Mouse (Mus musculus) lung, postnatal 25 days (tissue): ENCODE data around the gene Gcnt2.
A peak's percentile ranks its signal among the peaks of the same experiment; 100 is the strongest.
"Not testable (repeated sequence)": the region's sequence is repeated elsewhere in the genome, so short reads cannot be mapped to it uniquely, and the experiment has no call there.

Source experiments
- DNase-seq: peaks from one replicate; pipeline ENCODE4 v3.0.0; 2022; ENCODE audit warnings: low spot score

Gene Gcnt2

DNA sequence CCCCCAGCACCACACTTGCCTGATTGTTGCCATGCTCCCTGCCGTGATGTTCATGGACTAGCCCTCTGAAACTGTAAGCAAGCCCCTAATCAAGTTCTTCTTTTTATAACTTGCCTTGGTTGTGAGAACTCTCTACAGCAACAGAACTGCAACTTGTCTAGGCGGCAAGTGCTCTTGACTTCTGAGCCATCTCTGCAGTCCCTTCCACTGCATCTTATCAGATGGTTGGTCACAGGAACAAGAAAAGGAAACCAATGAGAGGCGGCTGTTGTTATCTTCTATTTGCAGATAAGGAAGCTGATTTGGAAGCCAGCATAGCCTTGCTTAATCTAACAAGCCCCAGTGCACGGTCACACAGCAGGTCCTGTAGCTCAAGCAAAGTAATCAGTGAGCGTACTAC, 14.5 kb downstream of the Gcnt2 start:
- no peak for DNase-seq

DNA sequence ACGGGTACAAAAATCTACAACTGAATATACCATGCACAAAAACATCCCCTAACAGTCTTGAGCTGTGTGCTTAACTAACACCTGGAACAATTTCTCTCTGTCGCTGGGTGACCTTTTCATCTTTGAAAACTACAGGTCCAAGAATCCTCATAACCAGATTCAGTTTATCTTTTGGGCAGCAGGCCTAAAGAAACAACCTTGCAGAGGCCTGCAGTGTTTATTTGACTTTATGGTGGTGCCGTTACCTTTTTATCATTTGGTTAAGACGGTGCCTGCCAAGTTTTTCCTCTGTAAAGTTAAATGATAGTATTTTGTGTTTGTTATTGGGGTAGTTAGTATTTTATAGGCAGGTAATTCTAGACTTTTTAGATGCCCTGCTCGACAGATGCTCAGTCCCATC, 15.9 kb downstream of the Gcnt2 start:
- DNase-seq, result no peak

DNA sequence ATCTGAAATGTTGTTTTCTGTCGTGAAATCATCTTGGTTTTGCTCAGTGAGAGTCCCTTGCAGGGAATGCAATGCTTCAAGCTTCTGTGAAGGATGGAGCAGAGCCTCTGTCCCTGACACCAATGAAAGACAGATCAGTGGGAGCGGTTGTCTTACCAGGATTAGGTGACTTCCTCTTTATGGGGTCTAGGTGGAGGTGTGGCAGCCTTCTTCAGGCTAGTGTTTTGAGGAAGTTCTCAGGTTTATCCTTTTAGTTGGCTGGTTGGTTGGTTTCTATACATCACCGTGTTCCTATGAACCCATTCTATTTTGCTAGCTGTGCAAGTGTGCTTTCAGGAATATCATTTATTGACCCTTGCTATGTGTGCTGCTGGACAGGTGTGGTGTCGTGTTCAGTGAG, 18.0 kb downstream of the Gcnt2 start:
- no peak for DNase-seq

DNA sequence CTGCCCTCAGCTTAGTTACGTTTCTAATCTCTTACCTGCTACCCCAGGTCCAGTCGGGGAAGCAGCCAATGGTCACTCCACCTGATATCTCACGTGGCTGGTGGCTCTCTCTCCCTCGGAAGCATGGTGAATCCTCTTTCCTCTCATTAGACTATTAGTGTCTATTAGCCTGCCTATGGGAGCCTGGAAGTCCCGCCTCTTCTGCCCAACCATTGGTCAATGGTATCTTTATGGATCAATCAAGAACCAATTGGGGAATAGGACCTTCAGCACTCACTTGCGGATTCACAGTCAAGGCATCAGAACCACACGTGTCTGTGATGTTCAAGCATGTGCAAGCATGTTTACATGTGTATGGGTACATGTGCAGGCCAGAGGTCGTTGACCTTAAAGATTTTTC, 21.0 kb downstream of the Gcnt2 start:
- no peak for DNase-seq

DNA sequence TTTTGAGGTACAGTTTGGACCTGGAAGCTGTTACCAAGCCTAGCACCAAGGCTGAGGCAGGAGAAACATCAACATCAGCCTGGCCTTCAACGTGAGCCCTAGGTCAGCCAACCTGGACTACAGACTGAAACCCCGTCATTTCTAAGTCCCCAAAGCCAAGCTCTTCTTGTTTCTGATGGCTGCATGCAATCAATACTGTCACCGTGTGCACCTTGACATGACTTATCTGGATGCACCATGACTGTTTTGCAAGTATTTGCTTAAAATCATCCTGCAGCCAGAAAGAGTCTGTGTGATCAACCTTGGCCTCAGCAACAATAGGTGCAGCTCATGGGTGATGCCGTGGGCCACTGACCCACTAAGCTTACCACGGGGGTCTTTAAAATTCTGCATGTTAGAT, 23.1 kb downstream of the Gcnt2 start:
- DNase-seq, result no peak

DNA sequence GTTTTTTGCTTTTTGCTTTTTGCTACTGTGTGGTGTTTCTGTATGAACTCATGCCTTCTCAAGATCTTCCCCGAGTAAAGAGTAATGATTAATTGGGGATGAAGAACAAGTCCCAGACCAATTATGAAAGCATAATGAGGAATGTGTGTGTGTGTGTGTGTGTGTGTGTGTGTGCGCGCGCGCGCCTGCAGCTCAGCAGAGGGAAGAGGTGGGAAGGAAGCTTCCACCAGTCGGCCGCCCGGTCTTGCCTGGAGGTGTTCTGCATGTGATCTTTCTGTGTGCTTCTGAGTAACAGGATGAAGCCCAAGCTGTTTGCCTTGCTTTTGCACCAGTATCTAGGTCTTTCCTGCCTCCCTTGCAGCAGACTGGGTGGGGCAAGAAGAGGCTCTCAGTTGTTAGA, 24.3 kb downstream of the Gcnt2 start:
- DNase-seq, result no peak

DNA sequence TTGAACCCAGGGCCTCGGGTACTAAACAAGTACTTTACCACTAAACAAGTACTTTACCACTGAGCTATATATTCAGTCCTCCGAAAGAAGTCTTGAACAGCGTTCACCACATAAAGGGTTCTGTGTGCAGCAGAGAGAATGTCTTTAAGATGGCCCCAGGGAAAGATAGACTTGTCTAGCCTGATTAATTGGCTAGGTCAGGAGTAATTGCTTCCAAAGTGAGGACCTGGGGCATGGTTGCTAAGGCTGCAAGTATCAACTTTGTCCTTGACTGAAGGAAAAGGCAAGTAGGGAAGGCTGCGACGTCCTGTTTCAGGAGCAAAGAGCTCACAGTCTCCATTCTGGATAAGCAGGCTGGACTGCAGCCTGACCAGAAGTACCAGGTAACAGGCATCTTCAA, 25.3 kb downstream of the Gcnt2 start:
- no peak for DNase-seq

DNA sequence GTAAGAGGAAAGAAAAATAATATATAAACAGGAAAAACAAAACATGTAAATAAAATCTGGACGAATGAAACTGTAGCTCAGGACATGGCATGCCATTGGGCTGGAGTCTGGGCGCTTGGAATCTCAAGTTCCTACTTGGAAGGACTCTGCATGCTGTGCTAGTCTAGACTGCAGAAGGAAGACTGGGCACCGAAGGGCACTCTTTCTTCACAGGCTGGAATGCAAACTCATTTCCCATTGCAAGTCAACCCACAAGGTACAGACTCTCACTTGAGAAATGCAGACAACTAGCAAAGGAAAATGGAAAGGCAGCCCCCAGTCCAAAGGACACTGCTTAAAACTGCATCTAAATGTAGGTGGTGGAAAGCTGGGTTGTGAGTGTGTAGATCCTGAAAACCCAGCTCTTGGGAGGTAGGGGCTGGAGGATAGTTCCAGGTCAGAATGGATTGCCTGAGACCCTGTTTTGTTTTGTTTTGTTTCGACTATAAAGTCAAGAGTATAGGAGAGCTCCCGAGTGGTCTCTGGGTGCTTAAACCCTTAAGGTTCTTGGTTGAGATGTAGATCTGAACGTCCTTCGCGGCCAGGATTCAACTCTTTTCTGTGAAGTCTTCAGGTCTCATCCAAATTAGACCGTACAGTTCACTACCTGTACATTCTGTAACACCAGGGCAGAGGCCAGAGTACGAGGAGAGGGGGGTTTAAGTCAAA, 26.5 kb downstream of the Gcnt2 start:
- DNase-seq, result no peak

DNA sequence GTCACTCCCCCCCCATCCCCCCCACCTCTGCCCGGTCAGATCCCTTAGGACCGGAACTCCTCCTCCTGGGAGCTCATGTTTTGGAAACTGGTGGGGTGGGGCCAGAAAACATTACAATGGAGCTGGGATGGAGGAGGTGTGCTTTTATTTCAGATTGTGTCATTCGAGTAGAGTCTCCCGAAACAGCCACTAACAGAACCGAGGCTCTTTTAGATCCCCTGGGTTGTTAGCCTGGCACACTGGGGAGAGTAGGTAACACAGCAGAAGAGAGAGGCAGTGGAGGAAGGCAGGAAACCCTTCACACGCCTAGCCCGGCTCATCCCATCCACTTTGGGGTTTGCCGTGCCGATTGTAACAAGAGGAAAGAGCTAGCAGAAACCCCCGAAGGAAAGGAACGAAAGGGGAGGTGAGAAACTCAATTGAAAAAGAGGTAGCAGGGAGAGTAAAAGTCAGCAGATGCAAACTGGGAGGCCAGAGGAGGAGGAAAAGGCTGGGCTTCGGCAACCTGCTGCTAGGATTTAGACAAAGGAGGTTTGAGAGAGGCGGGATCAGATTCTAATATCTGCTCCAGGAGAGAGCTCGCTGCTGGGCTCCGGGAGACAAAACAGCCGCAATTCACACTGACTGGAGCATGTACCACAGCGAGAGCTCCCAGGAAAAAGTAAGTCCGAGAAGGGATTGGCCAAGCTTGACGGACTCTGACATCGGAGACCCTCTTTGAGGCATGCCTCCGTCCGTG, 27.3 kb downstream of the Gcnt2 start:
- no peak for DNase-seq

DNA sequence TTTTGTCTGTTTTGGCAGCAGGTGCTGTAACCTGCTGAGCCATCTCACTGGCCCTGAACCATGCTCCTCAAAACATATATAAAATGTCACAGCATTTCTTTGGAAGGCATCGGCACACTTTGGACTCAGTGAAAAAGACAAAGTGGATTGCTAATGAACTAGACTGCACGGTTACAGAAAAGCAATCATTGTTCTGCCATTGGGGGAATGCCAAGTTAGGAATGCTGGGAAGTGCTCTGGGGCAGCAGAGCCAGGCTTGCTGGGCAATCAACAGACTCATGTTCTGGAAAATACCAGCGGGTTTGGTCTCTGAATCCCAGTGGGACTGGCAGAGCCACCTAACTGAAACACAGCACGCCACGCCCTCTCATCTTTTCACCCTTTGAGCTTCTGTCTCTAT, 31.0 kb downstream of the Gcnt2 start:
- peak; percentile 48 for DNase-seq

DNA sequence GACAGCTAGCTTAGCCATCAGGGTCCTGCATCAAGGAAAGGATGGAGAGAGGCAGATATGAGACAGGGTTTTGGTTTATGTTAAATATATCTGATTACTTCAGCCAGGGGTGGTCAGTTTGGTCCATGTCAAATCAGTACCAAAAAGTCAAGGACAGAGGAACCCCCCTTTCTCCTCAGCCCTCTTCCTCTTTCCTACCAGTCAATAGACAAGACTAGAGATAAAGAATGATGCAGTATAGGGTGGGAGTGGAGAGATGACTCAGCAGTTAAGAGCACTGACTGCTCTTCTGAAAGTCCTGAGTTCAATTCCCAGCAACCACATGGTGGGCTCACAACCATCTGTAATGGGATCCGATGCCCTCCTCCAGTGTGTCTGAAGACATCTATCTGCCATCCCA, 31.8 kb downstream of the Gcnt2 start:
- DNase-seq, result not testable (repeated sequence)

DNA sequence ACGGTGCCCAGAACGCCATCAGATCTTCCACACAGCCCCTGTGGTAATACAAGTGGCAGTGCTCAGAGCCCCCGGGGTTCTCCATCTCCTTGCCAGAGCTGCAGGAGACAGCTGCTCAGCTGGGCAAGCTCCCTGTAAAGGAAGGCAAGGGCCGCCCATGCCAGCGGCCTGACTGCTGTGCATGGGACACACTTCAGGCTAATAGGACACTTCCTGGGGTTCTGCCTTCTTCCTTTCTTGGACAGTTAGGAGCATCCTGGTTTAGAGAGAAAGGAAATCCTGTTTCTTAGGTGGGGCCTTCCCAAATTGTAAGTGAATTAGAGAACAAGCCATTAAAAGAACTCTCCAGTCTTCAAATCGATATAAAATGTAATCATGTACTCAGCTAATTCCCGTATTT, 32.5 kb downstream of the Gcnt2 start:
- DNase-seq, result peak; percentile 41

DNA sequence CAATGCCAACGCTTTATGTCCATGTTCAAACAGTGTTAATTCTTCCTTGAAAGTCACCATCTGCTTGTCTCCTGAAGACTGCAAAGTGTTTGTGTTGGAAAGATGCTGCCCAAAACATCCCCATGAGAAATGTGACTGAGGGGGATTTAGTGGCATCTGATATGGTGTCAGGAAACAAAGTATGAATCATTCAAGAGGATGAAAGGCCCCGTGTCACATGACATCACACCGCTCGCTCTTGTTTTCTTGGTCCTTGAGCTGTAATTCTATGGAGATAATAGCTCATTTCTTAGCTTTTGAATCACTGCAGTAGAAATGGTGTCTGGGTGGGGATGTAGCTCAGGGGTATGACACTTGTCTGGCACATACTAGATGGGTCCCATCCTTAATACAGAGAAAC, 33.0 kb downstream of the Gcnt2 start:
- no peak for DNase-seq

DNA sequence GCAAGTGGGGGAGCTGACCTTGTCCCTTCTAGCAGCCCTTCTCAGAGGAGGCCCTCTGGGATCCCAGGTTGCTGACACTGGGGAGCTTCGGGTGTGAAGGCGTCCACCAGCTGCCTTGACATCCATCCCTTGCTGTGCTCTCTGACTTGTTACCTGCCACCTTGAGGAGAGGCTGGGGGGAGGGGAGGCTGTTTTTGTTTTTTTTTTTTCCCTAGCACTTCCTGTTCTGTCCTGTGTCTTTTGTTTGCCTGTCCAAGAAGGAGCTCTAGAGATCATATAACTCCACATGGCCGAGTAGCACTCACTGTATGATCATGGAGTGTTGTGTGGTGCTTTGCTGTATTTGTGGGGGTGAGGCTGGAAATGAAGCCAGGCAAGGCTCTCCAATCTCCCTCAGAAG, 34.0 kb downstream of the Gcnt2 start:
- no peak for DNase-seq

DNA sequence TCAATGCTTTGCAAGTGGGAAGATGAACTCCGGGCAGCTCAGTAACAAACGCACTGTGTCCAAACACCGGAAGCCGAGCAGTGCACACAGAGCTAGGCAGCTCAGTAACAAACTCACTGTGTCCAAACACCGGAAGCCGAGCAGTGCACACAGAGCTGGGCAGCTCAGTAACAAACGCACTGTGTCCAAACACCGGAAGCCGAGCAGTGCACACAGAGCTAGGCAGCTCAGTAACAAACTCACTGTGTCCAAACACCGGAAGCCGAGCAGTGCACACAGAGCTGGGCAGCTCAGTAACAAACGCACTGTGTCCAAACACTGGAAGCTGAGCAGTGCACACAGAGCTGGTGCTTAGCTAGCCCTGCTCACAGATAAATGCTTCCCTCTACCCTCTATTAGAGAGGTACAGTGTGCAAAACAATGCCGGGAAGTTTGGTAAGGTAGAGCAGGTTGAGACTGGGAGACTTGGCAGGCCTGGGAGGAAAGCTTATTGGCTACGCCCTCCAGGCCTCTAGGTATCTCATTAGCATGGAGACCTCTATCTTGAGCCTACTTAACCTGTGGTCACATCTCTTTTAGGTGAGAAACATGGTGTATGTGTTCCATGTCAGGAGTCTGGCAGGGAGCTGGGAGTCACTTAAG, 38.6 kb downstream of the Gcnt2 start:
- DNase-seq, result not testable (repeated sequence)

DNA sequence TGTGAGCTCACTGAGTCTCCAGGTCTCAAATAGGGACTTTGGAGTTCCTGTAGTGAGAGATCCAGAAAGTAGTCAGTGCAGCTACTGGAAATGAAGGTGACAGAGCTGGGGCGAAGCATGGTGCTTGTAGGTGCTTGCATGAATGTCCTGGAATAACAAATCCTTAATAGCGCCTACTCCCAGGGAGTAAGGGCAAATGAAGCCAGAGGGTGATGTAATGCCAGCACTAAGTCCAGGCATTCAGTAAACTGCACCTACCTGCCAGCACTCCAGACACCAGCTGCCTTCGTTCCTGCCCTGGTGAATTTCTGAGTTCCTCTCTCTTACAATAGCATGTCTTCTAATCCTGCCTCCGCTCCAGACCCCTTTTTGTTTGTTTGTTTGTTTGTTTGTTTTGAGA, 39.1 kb downstream of the Gcnt2 start:
- no peak for DNase-seq

DNA sequence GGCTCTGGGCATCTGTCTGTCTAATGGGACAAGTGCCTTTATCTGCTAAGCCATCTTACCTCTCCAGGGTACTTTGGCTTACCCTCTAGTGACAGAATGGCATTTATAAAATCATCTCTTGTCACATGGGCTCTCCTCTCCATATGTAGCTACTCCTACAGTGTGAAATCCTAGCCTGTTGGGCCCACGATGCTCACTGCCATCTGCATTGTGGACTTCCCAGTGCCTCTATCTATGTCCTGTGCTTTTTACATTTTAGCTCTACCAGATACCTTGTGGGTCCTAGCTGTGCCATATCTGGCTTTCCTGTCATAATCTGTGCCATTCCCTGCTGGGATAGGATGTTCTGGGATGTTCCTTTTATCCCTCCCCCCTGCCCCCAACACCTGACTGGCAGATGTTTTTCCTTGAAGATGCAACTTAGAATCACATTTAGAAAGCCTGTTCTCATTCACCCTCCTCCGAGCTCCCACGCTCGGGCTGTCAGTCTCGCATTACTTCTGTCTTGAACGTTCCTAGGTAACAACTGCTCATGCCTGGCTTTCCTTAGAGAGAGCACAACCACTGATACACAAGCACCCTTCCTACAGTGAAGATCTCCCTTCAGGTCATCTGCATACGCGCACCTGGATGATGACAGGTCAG, 39.9 kb downstream of the Gcnt2 start:
- no peak for DNase-seq

DNA sequence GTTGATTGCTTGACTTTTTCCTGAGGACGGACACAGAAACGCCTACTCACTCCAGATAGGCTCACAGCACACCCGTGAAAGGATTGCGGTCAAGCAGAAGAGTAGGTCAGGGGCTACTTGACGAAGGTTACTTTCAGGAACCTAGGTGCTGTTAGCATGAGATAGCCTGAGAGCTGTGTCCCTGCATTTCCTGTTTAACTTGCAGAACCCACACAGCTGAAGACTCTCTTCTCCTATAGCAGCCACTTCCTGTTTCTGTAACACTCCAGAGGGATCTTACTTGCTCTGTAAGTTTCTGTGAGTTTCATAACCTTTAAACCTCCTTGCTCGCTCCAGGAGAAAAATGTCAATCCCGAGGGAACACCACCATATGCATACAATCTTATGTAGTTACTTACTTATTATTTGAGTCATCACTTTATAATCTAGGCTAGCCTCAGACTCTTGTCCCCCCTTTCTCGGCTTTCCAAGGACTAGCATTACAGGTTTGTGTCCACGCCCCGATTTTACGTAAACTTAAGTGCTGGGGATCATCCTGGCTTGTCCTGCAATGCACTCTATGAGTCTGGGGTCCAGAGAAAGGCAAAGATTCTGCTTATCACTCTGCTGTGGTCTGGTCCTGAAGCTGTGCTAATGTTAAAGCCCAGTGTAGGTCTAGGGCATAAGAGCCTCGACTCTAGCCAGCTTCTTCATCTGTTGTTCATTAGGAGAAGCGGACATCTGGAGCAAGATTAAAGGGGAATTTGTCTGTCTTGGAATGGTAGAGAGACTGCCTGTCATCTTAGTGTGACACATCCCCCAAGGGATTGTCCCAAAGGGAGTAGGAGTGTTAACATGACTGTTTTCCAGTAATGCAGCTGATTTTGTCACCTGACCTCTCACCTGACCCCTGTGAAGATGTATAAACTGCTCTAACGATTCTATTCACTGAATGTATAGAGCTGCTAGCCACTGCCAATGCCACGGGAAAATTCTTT, 40.7 kb downstream of the Gcnt2 start:
- DNase-seq, result no peak

DNA sequence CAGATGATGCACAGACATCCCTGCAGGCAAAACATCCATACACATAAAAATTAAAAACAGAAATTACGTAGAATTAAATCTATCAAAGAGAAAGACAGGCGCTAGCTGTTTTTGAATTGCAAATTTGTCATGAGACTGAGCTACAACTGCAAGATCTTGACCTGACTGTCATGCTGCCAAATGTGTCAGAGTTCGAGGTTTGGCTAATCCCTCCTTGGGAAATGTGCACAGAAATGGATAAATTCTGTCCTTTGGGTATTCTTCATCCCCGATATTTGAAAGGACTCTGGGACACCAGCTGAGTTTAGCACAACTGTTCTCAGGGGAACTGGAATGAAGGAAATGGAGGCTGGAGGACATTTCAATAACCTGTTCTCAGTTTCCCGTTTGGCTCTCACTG, 41.7 kb downstream of the Gcnt2 start:
- no peak for DNase-seq

DNA sequence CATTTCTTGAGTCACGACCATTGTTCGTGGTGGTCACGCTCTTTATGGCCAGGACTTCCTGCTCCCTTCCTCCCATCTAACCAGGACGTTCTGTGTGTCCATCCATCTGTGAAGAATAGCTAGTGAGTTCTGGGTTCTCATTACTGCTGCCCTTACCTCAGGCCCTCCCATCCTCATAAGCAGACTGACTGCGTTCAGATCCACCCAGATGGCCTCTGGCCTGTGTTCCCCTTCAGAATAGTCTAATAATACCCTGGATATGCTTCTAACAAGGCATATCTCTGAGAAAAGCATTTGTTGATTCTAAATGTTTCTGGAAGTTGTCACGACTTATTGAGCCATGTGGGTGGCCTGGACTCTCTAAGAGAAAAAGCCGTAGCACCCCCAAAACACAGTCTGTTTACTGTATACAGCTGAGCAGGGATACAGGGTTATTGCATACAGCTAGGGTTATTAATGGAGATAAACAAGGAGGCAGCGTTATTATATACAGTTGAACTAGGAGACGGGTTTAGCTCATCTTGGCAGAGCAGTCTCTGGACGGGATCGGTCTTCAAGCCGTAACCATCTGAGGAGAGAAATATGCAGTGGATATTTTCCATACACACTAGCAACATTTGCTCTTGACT, 42.4 kb downstream of the Gcnt2 start:
- DNase-seq, result no peak

DNA sequence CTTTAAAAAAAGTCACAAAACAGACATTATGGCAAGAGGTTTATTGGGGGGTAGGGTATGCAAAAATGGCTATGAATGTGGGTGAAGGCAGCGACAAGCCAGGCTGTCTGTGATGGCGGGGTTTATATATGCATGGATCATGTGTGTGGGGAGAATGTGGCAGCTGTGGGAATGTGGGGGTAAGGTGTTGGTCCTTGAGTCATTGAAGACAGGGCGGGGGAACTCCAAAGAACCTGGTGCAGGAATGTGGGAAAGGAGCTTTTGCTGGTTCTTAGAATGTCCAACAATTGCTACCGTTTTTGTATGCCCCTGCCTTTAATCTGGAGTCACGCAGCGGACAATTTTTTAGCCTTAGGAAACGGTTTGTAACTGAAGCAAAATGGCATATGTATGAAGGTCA, 44.5 kb downstream of the Gcnt2 start:
- DNase-seq, result no peak
